Mouse (Mus musculus) hematopoietic stem cell, adult 5-6 weeks (primary cell): Measurements from ENCODE around the gene Grpr. TPM values are rescaled to one million over a fixed set of nuclear protein-coding genes. Genes with fewer than 3 reads are reported as not detected.

ENCODE experiments used
- ATAC-seq, 2 experiments: fragments of 125-278 bp in 1 of 2; replicated peaks in 1 of 2; 2 replicates each; pipeline ENCODE4 v1.8.0; 2016 to 2017; ENCODE audit warnings: inconsistent platforms in 2 of 2, mild to moderate bottlenecking in 2 of 2, moderate number of reproducible peaks in 2 of 2, low read depth in 1 of 2, moderate TSS enrichment in 1 of 2; ENCODE audit not compliant: low FRiP score in 2 of 2, poor library complexity in 2 of 2, severe bottlenecking in 2 of 2, insufficient read depth in 1 of 2, low TSS enrichment in 1 of 2
- total RNA-seq: library from RNA; stranded (forward); fragments of 172-1452, 232-1000 nt; gene quantifications from 2 replicates; pipeline ENCODE4 v1.2.3, GENCODE M21; 2017

Gene Grpr
- not detected in 2 replicates for total RNA-seq

GRCm38 (mm10) chrX:163549666-163550065 lies at the start of gene Grpr:
Grpr (minus strand) TSS chrX:163549677.
- ATAC-seq = peak; percentile 92 to 95

GRCm38 (mm10) chrX:163560521-163560920 lies 11.0 kb upstream of the Grpr start:
- ATAC-seq = no peak

- no peak for ATAC-seq
Measured at GRCm38 (mm10) chrX:163547042-163547441, 2.4 kb downstream of the Grpr start.

GRCm38 (mm10) chrX:163532836-163533235 lies 16.6 kb downstream of the Grpr start:
- ATAC-seq = no peak

GRCm38 (mm10) chrX:163518963-163519541 lies 30.4 kb downstream of the Grpr start:
- ATAC-seq = no peak

GRCm38 (mm10) chrX:163511766-163512165 lies 37.7 kb downstream of the Grpr start:
- no peak for ATAC-seq

GRCm38 (mm10) chrX:163502088-163502487 lies 47.4 kb downstream of the Grpr start:
- ATAC-seq = no peak

Other genes with a start within 250 kb of the Grpr start
- gene Rnf138rt1, start 211.7 kb upstream of the Grpr start, total RNA-seq = not detected in 2 replicates